In the genomic region with DNA sequence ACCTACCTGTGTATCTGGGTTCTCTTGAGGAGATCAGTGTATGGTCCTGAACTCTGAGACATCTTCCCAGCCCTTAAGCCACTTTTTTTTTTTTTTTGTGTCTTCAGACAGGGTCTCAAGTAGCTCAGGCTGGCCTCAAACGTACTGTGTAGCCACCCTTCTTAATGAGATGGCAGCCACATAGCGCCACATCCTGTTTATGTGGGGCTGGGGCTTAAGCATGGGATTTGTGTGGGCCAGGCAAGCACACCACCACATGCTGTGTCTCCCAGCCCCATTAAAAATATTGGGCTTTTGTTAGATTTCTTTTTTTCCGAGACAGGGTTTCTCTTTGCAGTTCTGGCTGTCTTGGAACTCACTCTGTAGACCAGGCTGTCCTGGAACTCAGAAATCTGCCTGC, we compare ENCODE assay signal across 16 mouse cellular contexts. TPM values are rescaled to one million over a fixed set of nuclear protein-coding genes. Genes with fewer than 3 reads are reported as not detected.
DNase-seq lines count a peak whose midpoint lies in the region.
"Had no signal": no experiment of that assay in that cellular context is flagged by ENCODE, and none has a peak within 500 bp of the region (broad histone marks: within the 10 kb centered on the region; RNA-seq: fewer than 3 reads in every experiment).

No protein-coding gene starts in this region.

- peak; percentile 21 for DNase-seq in thymus, postnatal 0 days (ENCODE audit: low spot score)
- no peak for DNase-seq in thymus, postnatal 36 days
- peak; percentile 43 for DNase-seq in CD4-positive, CD25-positive, alpha-beta regulatory T cell, adult 2 months (ENCODE audit: low read depth, low spot score)
- DNase-seq in induced T-regulatory cell, adult 2 months (ENCODE audit: low read depth), result peak; percentile 52
- DNase-seq in naive thymus-derived CD4-positive, alpha-beta T cell, adult 2 months (ENCODE audit: low read depth), result peak; percentile 39
- no peak for DNase-seq in layer of hippocampus, adult 11-12 months (ENCODE audit: low spot score)
- no peak for DNase-seq in heart, adult 18-20 months
- DNase-seq in right cerebral cortex, postnatal 10 days (ENCODE audit: low spot score in 2 of 2), result no peak
- DNase-seq: adrenal gland, adult 8-10 months; adrenal gland, postnatal 14 days; cerebellum, adult 11 months; cerebellum, adult 18-20 months; cerebellum, adult 8-10 months; cerebellum, postnatal 10 days; cerebellum, postnatal 25 days; forebrain, postnatal 0 days had no signal

RNA-seq across cellular contexts. Expression of gene Ncoa3, which starts 31.7 kb away (rescaled TPM):
- 18.2 and 20.4 TPM in 2 replicates for polyA plus RNA-seq in thymus, postnatal 0 days (2015; fragmentation: Nextera tagmentation; extraction: Ambion mirVana)
- total RNA-seq in heart, adult 18-20 months (2021), result 10 to 100 TPM; 29.2 to 30.2 TPM

Comparison
In these comparisons a context has a peak if more than half of its experiments do, and no peak if none do; other contexts are left out.
1. DNase-seq: peak in thymus, postnatal 0 days (single experiment), CD4-positive, CD25-positive, alpha-beta regulatory T cell, adult 2 months (single experiment), induced T-regulatory cell, adult 2 months (single experiment) and naive thymus-derived CD4-positive, alpha-beta T cell, adult 2 months (single experiment); none in thymus, postnatal 36 days (0 of 2), layer of hippocampus, adult 11-12 months (single experiment), heart, adult 18-20 months (0 of 2) and right cerebral cortex, postnatal 10 days (0 of 2).